Mouse (Mus musculus): ENCODE results near the gene Ppp1r3d. TPM values are rescaled to one million over a fixed set of nuclear protein-coding genes. Genes with fewer than 3 reads are reported as not detected.

Ppp1r3d gene
- polyA plus RNA-seq, 1 experiment from 2014 or later, result 2.4 TPM

DNA sequence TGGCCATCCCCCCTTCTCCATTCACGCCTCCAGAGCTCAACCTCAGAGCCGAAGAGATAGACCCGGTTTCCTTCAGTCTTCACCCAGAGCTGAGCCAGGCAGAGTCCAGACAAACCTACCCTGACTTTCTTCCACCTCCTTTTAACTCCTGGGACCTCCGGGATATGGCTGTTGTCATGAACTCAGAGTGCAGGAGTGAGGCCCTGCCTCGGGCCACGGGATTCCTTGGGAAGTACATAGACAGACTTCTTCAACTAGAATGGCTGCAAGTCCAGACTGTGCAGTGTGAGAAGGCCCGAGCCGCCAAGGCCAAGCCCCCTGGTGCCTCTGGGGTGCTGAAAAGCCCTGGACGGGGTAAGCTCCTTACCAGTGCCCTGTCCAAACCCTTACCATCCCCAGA, 6.3 kb upstream of the Ppp1r3d start:
- WGBS, result 84% methylated on average over 9 of the region's 9 CpGs
- ATAC-seq, result no peak

DNA sequence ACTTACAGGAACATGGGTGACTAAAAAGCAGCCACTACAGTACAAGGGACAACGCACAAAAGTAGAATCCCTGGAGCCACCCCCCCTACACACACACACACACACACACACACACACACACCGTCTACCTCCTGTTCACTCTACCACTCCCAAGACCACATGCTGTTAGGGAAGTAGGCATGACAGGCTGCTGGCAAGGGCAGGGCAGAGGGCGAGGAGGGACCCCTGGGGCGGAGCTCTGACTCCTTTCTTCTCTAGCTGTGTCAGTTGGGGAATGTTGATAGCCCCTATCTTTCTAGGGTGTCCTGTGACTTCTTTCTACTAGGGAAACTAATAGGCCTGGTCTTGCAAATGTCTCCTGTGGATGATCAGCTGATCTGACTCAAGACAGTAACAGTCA, 2.7 kb upstream of the Ppp1r3d start:
- WGBS, result 78% methylated on average over 4 of the region's 4 CpGs
- Histone ChIP-seq H3K4me2 (ENCODE audit: low read length) (no peak overlapping the region), H3K9me3 (ENCODE audit: control insufficient read depth, low read length) (no peaks in the 10 kb centered on the region), H3K36me3 (ENCODE audit: control insufficient read depth, insufficient read depth) (no peaks in the 10 kb centered on the region), H3K27ac (ENCODE audit: low read length) (no peak overlapping the region), H3K4me1 (replicated peaks; ENCODE audit: control insufficient read depth, insufficient read depth, low read length) (peaks cover 16% of the 10 kb centered on the region), H3K27me3 (replicated peaks; ENCODE audit: control insufficient read depth, insufficient read depth, low read length) (peaks cover 6% of the 10 kb centered on the region), H3K9ac (replicated peaks; ENCODE audit: low read depth, low read length) (no peak overlapping the region), H3K4me3 (replicated peaks; ENCODE audit: low read length) (no peak overlapping the region)
- no peak for ATAC-seq

More for the DNA sequence above, 6.3 kb upstream of the Ppp1r3d start:
- Histone ChIP-seq H3K9me3 (ENCODE audit: control insufficient read depth, low read length) (no peaks in the 10 kb centered on the region), H3K27ac (ENCODE audit: low read length) (no peak overlapping the region), H3K27me3 (replicated peaks; ENCODE audit: control insufficient read depth, insufficient read depth, low read length) (no peaks in the 10 kb centered on the region), H3K4me1 (replicated peaks; ENCODE audit: control insufficient read depth, insufficient read depth, low read length) (no peaks in the 10 kb centered on the region), H3K4me2 (ENCODE audit: low read length) (no peak overlapping the region), H3K9ac (replicated peaks; ENCODE audit: low read depth, low read length) (no peak overlapping the region), H3K4me3 (replicated peaks; ENCODE audit: low read length) (no peak overlapping the region), H3K36me3 (ENCODE audit: control insufficient read depth, insufficient read depth) (no peaks in the 10 kb centered on the region)

DNA sequence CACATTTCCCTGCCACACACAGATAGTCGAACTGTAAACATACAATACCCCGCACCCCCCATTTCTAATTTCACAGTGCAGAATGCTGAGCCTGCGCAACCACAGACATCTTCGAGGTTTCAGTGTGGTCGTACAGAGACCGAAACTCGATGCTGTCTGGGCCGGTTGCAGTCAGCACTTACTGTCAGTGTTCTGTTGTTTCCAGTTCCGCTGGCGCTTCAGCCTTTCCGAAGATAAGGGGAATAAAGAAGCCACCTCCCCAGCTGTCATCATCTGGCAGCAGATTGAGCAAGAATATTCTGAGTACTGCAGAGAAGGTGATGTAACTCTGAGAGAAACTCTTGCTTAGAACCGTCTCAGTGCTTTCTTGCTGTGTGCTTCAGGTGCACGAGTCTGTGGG, 2.2 kb upstream of the Ppp1r3d start:
- Histone ChIP-seq H3K36me3 (ENCODE audit: control insufficient read depth, insufficient read depth) (no peaks in the 10 kb centered on the region), H3K9me3 (ENCODE audit: control insufficient read depth, low read length) (no peaks in the 10 kb centered on the region), H3K4me1 (replicated peaks; ENCODE audit: control insufficient read depth, insufficient read depth, low read length) (peaks cover 16% of the 10 kb centered on the region), H3K27me3 (replicated peaks; ENCODE audit: control insufficient read depth, insufficient read depth, low read length) (peaks cover 6% of the 10 kb centered on the region), H3K9ac (replicated peaks; ENCODE audit: low read depth, low read length) (no peak overlapping the region), H3K27ac (ENCODE audit: low read length) (no peak overlapping the region), H3K4me2 (ENCODE audit: low read length) (no peak overlapping the region), H3K4me3 (replicated peaks; ENCODE audit: low read length) (no peak overlapping the region)
- WGBS, result 81% methylated on average over 13 of the region's 13 CpGs
- ATAC-seq, result no peak

DNA sequence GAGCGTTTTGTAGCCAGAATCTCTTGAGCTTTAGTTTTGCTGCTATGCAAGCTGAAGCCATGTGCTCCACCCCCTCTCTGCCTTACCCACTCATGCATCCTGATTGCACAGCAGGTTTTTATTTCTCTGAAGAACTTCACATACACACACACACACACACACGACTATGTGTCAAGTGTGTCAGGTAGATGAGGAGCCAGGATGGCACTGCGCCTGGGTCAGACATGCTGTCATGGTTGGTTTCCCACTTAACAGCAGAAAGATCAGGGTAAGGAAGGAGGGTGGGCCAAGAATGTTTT, 827 bp upstream of the Ppp1r3d start:
- WGBS, result 28% methylated on average over 3 of the region's 3 CpGs
- peak overlapping the region; percentile 99 for H3K4me2 ChIP-seq (ENCODE audit: low read length)
- no peaks in the 10 kb centered on the region for H3K36me3 ChIP-seq (ENCODE audit: control insufficient read depth, insufficient read depth)
- peak overlapping the region; percentile 77 for H3K4me3 ChIP-seq (replicated peaks; ENCODE audit: low read length)
- H3K4me1 ChIP-seq (replicated peaks; ENCODE audit: control insufficient read depth, insufficient read depth, low read length), result peaks cover 16% of the 10 kb centered on the region
- 0 out of 2 replicates have a peak overlapping the region, but pooled peaks have one; percentile 75 for H3K27ac ChIP-seq (ENCODE audit: low read length)
- no peaks in the 10 kb centered on the region for H3K9me3 ChIP-seq (ENCODE audit: control insufficient read depth, low read length)
- H3K27me3 ChIP-seq (replicated peaks; ENCODE audit: control insufficient read depth, insufficient read depth, low read length), result peaks cover 6% of the 10 kb centered on the region
- H3K9ac ChIP-seq (replicated peaks; ENCODE audit: low read depth, low read length), result peak overlapping the region; percentile 67
- no peak; the same call in 1 of the 2 replicates for ATAC-seq

DNA sequence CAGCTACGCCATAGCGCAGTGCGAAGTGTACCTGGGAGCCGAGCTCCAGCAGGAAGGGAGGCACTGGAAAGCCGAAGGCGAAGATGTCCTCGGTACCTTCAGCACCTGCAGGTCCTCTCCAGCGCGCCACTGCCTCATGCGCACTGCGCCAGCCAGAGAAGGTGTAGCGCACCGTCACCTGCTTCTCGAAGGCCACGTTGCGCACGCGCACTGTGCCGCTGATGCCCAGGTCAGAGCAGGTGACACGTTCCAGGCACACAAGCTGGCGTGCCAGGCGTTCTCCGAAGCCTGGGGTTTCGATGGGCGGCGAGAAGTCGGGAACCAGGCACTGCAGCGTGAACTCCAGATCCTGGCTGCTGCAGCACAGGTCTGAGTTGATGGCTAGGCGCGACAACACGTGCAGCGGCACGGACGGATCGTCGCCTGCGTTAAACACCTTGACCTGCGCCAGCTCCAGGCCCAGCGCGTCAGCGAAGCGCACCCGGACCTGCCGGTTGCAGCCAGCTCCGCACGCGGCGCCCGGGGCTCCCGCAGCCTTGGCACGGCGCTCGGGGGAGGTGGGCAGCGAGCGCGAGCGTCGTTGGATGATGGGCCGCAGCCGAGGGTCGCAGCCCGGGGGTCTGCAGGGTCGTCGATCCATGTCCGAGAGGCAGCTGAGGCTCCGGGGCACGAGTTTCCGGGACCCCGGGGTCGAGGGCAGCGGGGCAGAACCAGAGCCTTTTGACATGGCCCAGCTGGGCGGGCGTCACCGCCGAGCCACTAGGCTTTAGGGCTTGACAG, 601 bp downstream of the Ppp1r3d start:
- Histone ChIP-seq H3K9ac (replicated peaks; ENCODE audit: low read depth, low read length) (peak overlapping the region; percentile 67), H3K4me1 (replicated peaks; ENCODE audit: control insufficient read depth, insufficient read depth, low read length) (peaks cover 16% of the 10 kb centered on the region), H3K27ac (ENCODE audit: low read length) (no peak overlapping the region), H3K9me3 (ENCODE audit: control insufficient read depth, low read length) (no peaks in the 10 kb centered on the region), H3K4me3 (replicated peaks; ENCODE audit: low read length) (peak overlapping the region; percentile 77), H3K4me2 (ENCODE audit: low read length) (peak overlapping the region; percentile 99), H3K27me3 (replicated peaks; ENCODE audit: control insufficient read depth, insufficient read depth, low read length) (peaks cover 6% of the 10 kb centered on the region), H3K36me3 (ENCODE audit: control insufficient read depth, insufficient read depth) (no peaks in the 10 kb centered on the region)
- 14% methylated on average over 75 of the region's 75 CpGs for whole genome bisulfite sequencing
- peak; percentile 7 for ATAC-seq

DNA sequence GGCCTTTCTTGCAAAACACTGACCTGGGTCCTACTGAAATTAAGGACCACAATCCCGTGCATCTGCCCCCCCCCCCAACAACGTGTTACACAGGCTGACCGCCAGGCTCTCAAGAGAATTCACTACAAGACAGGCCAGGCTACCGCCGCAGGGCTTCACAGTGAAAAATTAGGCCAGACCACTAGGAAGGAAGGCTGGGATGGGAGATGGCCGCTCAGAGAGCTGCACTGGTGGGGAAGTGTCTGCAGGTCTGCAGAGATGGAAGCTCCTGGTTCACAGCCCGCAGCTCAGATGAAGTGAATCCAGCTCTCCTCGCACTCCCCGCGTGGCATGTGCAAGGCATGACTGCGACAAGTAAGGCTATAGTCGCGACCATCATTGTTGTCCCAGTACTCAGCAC, 1.2 kb downstream of the Ppp1r3d start:
- Histone ChIP-seq H3K27me3 (replicated peaks; ENCODE audit: control insufficient read depth, insufficient read depth, low read length) (peaks cover 6% of the 10 kb centered on the region), H3K4me2 (ENCODE audit: low read length) (peak overlapping the region; percentile 99), H3K27ac (ENCODE audit: low read length) (no peak overlapping the region), H3K9me3 (ENCODE audit: control insufficient read depth, low read length) (no peaks in the 10 kb centered on the region), H3K4me3 (replicated peaks; ENCODE audit: low read length) (peak overlapping the region; percentile 77), H3K9ac (replicated peaks; ENCODE audit: low read depth, low read length) (peak overlapping the region; percentile 67; the same call in 1 of the 2 replicates), H3K36me3 (ENCODE audit: control insufficient read depth, insufficient read depth) (no peaks in the 10 kb centered on the region), H3K4me1 (replicated peaks; ENCODE audit: control insufficient read depth, insufficient read depth, low read length) (peaks cover 16% of the 10 kb centered on the region)
- WGBS, result 62% methylated on average over 13 of the region's 13 CpGs
- ATAC-seq, result no peak

DNA sequence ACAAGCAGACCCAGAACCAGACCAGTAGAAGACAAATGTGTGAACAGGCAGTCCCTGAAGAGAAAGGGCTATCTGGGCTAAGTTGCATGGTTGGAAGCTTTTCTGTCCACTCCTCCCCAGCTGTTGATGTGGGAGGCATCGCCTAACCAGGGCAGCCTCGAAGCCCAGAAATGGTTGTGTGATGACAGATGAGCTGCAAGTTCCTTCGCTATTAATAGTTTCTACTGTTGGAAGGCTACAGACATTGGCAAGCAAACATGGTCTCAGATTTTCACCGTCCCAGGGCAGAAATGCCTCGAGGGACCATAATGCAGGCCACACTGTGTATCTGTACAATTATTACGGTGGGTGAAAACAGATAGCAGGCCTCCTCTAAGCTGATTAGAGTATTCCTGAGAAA, 1.7 kb downstream of the Ppp1r3d start:
- H3K4me2 ChIP-seq (ENCODE audit: low read length), result no peak overlapping the region
- H3K4me3 ChIP-seq (replicated peaks; ENCODE audit: low read length), result no peak overlapping the region
- H3K9me3 ChIP-seq (ENCODE audit: control insufficient read depth, low read length), result no peaks in the 10 kb centered on the region
- H3K36me3 ChIP-seq (ENCODE audit: control insufficient read depth, insufficient read depth), result no peaks in the 10 kb centered on the region
- no peak for ATAC-seq
- WGBS, result 83% methylated on average over 6 of the region's 6 CpGs
- H3K9ac ChIP-seq (replicated peaks; ENCODE audit: low read depth, low read length), result no peak overlapping the region
- H3K27ac ChIP-seq (ENCODE audit: low read length), result no peak overlapping the region
- H3K4me1 ChIP-seq (replicated peaks; ENCODE audit: control insufficient read depth, insufficient read depth, low read length), result peaks cover 16% of the 10 kb centered on the region
- H3K27me3 ChIP-seq (replicated peaks; ENCODE audit: control insufficient read depth, insufficient read depth, low read length), result peaks cover 6% of the 10 kb centered on the region

DNA sequence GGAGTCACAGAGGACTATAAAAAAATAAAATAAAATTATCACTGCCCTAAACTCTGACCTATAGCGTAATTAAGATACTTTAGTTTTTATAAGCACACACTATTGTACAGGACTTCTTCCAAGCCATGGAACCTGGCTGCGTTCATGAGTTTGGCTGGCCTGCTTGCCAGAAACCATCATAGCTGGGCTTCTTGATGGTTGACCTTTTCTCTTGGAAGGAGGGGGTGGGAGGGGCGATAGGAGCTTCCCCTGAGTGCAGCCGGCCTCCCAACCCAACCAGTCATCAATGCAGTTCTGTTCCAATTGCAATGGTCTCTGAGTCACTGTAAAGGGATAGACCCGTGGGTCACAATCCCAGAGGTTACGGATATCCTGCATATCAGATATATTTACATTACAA, 4.0 kb downstream of the Ppp1r3d start:
- ATAC-seq, result no peak
- H3K27ac ChIP-seq (ENCODE audit: low read length), result no peak overlapping the region
- no peak overlapping the region for H3K9ac ChIP-seq (replicated peaks; ENCODE audit: low read depth, low read length)
- 81% methylated on average over 6 of the region's 6 CpGs for WGBS
- no peak overlapping the region for H3K4me2 ChIP-seq (ENCODE audit: low read length)
- no peaks in the 10 kb centered on the region for H3K36me3 ChIP-seq (ENCODE audit: control insufficient read depth, insufficient read depth)
- H3K4me3 ChIP-seq (replicated peaks; ENCODE audit: low read length), result no peak overlapping the region
- H3K4me1 ChIP-seq (replicated peaks; ENCODE audit: control insufficient read depth, insufficient read depth, low read length), result peaks cover 15% of the 10 kb centered on the region
- H3K9me3 ChIP-seq (ENCODE audit: control insufficient read depth, low read length), result peaks cover 3% of the 10 kb centered on the region; the same call in 1 of the 2 replicates
- H3K27me3 ChIP-seq (replicated peaks; ENCODE audit: control insufficient read depth, insufficient read depth, low read length), result peaks cover 6% of the 10 kb centered on the region

DNA sequence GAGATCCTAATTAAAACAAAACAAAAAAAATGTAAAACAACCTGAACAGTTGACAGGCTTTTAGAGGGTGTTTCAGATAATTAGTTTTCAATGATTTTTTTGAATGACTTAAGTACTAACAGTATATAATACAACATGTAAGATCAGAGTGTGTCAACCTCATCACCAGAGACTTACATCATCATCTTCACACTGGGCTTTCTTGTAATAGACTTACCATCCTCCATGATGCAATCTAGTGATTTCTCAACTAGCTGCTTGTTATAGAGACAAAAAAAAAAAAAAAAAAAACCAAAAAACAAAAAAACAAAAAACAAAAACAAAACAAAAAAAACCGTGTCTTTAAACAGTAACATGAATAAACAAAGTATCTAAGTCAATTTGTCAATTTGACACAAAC, 5.2 kb downstream of the Ppp1r3d start:
- H3K9ac ChIP-seq (replicated peaks; ENCODE audit: low read depth, low read length), result no peak overlapping the region
- H3K27ac ChIP-seq (ENCODE audit: low read length), result no peak overlapping the region
- H3K36me3 ChIP-seq (ENCODE audit: control insufficient read depth, insufficient read depth), result no peaks in the 10 kb centered on the region
- no peak for ATAC-seq
- H3K4me1 ChIP-seq (replicated peaks; ENCODE audit: control insufficient read depth, insufficient read depth, low read length), result peaks cover 7% of the 10 kb centered on the region
- WGBS, result 59% methylated on average over 1 of the region's 1 CpGs
- no peak overlapping the region for H3K4me3 ChIP-seq (replicated peaks; ENCODE audit: low read length)
- H3K9me3 ChIP-seq (ENCODE audit: control insufficient read depth, low read length), result peaks cover 3% of the 10 kb centered on the region; the same call in 1 of the 2 replicates
- no peak overlapping the region for H3K4me2 ChIP-seq (ENCODE audit: low read length)
- peaks cover 6% of the 10 kb centered on the region for H3K27me3 ChIP-seq (replicated peaks; ENCODE audit: control insufficient read depth, insufficient read depth, low read length)

All from forebrain, embryonic 16.5 days (tissue).